Mouse (Mus musculus): ENCODE data around the gene Tpra1. TPM values are rescaled to one million over a fixed set of nuclear protein-coding genes. Genes with fewer than 3 reads are reported as not detected.

Gene Tpra1
- polyA plus RNA-seq, 1 experiment from 2014 or later, result 36.9 TPM

DNA sequence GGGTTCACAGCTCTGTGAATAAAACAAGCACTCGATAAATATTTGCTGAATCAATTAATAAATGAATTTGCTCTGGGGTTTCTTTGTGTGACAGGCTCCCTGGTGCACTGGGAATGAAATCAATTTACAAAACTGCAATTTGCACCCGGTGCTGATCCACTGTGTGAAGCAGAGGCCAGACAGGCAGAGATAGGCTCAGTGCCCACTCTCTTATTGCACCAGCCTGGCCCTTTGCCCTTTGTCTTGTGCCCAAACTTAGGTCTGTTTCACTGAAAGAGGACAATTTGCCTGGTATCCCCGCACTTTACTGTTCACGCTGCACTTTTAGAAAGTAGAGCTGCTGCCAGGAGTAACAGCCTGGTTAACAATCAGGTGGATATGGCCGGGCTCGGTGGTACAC is 44.4 kb downstream of the Tpra1 start:
- no peak overlapping the region for H3K9ac ChIP-seq (ENCODE audit: low read length)
- H3K4me2 ChIP-seq, result no peak overlapping the region
- DNase-seq (ENCODE audit: low spot score, missing footprints) (no peak), ATAC-seq (ENCODE audit: low FRiP score) (no peak)
- H3K36me3 ChIP-seq (ENCODE audit: control insufficient read depth, insufficient read depth, low read length), result no peaks in the 10 kb centered on the region
- no peaks in the 10 kb centered on the region for H3K9me3 ChIP-seq (ENCODE audit: control insufficient read depth, low read length)
- peaks cover 27% of the 10 kb centered on the region for H3K4me1 ChIP-seq (ENCODE audit: control insufficient read depth, insufficient read depth, low read length)
- no peak overlapping the region for H3K27ac ChIP-seq (ENCODE audit: low read depth, low read length)
- H3K27me3 ChIP-seq (ENCODE audit: control insufficient read depth, insufficient read depth, low read length), result no peaks in the 10 kb centered on the region
- 91% methylated on average over 6 of the region's 6 CpGs for WGBS
- no peak overlapping the region for H3K4me3 ChIP-seq (ENCODE audit: low read depth, low read length)

GRCm38 (mm10) chr6:88947771-88948170 is 45.7 kb downstream of the Tpra1 start:
- ATAC-seq (ENCODE audit: low FRiP score) (no peak), DNase-seq (ENCODE audit: low spot score, missing footprints) (no peak)
- Histone ChIP-seq H3K27ac (ENCODE audit: low read depth, low read length) (no peak overlapping the region), H3K9me3 (ENCODE audit: control insufficient read depth, low read length) (no peaks in the 10 kb centered on the region), H3K9ac (ENCODE audit: low read length) (no peak overlapping the region), H3K27me3 (ENCODE audit: control insufficient read depth, insufficient read depth, low read length) (no peaks in the 10 kb centered on the region), H3K4me1 (ENCODE audit: control insufficient read depth, insufficient read depth, low read length) (peaks cover 14% of the 10 kb centered on the region), H3K4me2 (no peak overlapping the region), H3K4me3 (ENCODE audit: low read depth, low read length) (no peak overlapping the region), H3K36me3 (ENCODE audit: control insufficient read depth, insufficient read depth, low read length) (no peaks in the 10 kb centered on the region)

DNA sequence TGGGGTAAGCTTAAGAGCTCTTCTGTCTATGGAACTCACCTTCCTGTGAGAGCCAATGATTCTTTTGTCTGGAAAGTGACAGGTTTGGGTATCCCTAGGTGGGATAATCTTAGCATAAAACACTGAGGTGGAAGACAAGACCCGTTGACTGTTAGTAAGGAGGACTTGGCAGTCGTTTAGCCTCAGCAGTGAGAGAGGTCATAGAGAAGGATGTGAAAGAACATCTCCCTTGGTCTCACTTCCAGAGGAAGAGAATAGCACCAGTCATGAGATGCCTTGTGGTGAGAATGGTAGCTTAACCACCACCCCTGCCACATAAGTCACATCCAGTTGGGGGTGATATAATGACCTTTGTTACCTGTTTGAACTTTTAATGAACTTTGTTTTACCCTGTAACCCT is 54.7 kb downstream of the Tpra1 start:
- H3K9me3 ChIP-seq (ENCODE audit: control insufficient read depth, low read length), result no peaks in the 10 kb centered on the region
- no peak overlapping the region for H3K9ac ChIP-seq (ENCODE audit: low read length)
- no peak overlapping the region for H3K27ac ChIP-seq (ENCODE audit: low read depth, low read length)
- H3K36me3 ChIP-seq (ENCODE audit: control insufficient read depth, insufficient read depth, low read length), result no peaks in the 10 kb centered on the region
- H3K4me2 ChIP-seq, result no peak overlapping the region
- ATAC-seq (ENCODE audit: low FRiP score) (no peak), DNase-seq (ENCODE audit: low spot score, missing footprints) (no peak)
- H3K4me1 ChIP-seq (ENCODE audit: control insufficient read depth, insufficient read depth, low read length), result peaks cover 6% of the 10 kb centered on the region
- no peak overlapping the region for H3K4me3 ChIP-seq (ENCODE audit: low read depth, low read length)
- WGBS, result 90% methylated on average over 2 of the region's 2 CpGs
- H3K27me3 ChIP-seq (ENCODE audit: control insufficient read depth, insufficient read depth, low read length), result no peaks in the 10 kb centered on the region

GRCm38 (mm10) chr6:88957313-88957712 is 55.3 kb downstream of the Tpra1 start:
- WGBS, result 89% methylated on average over 4 of the region's 4 CpGs
- H3K27me3 ChIP-seq (ENCODE audit: control insufficient read depth, insufficient read depth, low read length), result no peaks in the 10 kb centered on the region
- DNase-seq (ENCODE audit: low spot score, missing footprints) (no peak), ATAC-seq (ENCODE audit: low FRiP score) (no peak)
- no peaks in the 10 kb centered on the region for H3K9me3 ChIP-seq (ENCODE audit: control insufficient read depth, low read length)
- peaks cover 6% of the 10 kb centered on the region for H3K4me1 ChIP-seq (ENCODE audit: control insufficient read depth, insufficient read depth, low read length)
- H3K9ac ChIP-seq (ENCODE audit: low read length), result no peak overlapping the region
- H3K27ac ChIP-seq (ENCODE audit: low read depth, low read length), result no peak overlapping the region
- no peaks in the 10 kb centered on the region for H3K36me3 ChIP-seq (ENCODE audit: control insufficient read depth, insufficient read depth, low read length)
- no peak overlapping the region for H3K4me2 ChIP-seq
- no peak overlapping the region for H3K4me3 ChIP-seq (ENCODE audit: low read depth, low read length)

- Histone ChIP-seq H3K4me2 (no peak overlapping the region), H3K36me3 (ENCODE audit: control insufficient read depth, insufficient read depth, low read length) (no peaks in the 10 kb centered on the region), H3K9ac (ENCODE audit: low read length) (no peak overlapping the region), H3K27me3 (ENCODE audit: control insufficient read depth, insufficient read depth, low read length) (no peaks in the 10 kb centered on the region), H3K27ac (ENCODE audit: low read depth, low read length) (no peak overlapping the region), H3K9me3 (ENCODE audit: control insufficient read depth, low read length) (no peaks in the 10 kb centered on the region), H3K4me1 (ENCODE audit: control insufficient read depth, insufficient read depth, low read length) (peaks cover 6% of the 10 kb centered on the region), H3K4me3 (ENCODE audit: low read depth, low read length) (no peak overlapping the region)
- peak; percentile 79 for DNase-seq (ENCODE audit: low spot score, missing footprints)
- no peak for ATAC-seq (ENCODE audit: low FRiP score)
- 87% methylated on average over 5 of the region's 5 CpGs for WGBS
These were observed 55.8 kb downstream of the Tpra1 start for GRCm38 (mm10) chr6:88957801-88958211.

- no peaks in the 10 kb centered on the region for H3K36me3 ChIP-seq (ENCODE audit: control insufficient read depth, insufficient read depth, low read length)
- no peak overlapping the region for H3K4me2 ChIP-seq
- 87% methylated on average over 2 of the region's 2 CpGs for WGBS
- H3K9me3 ChIP-seq (ENCODE audit: control insufficient read depth, low read length), result no peaks in the 10 kb centered on the region
- no peaks in the 10 kb centered on the region for H3K27me3 ChIP-seq (ENCODE audit: control insufficient read depth, insufficient read depth, low read length)
- no peak overlapping the region for H3K27ac ChIP-seq (ENCODE audit: low read depth, low read length)
- ATAC-seq (ENCODE audit: low FRiP score) (no peak), DNase-seq (ENCODE audit: low spot score, missing footprints) (no peak)
- H3K4me3 ChIP-seq (ENCODE audit: low read depth, low read length), result no peak overlapping the region
- H3K9ac ChIP-seq (ENCODE audit: low read length), result no peak overlapping the region
- peaks cover 6% of the 10 kb centered on the region for H3K4me1 ChIP-seq (ENCODE audit: control insufficient read depth, insufficient read depth, low read length)
These were observed 56.3 kb downstream of the Tpra1 start for GRCm38 (mm10) chr6:88958305-88958704.

GRCm38 (mm10) chr6:88959834-88960233 is 57.8 kb downstream of the Tpra1 start:
- Histone ChIP-seq H3K4me1 (ENCODE audit: control insufficient read depth, insufficient read depth, low read length) (peaks cover 6% of the 10 kb centered on the region), H3K9me3 (ENCODE audit: control insufficient read depth, low read length) (no peaks in the 10 kb centered on the region), H3K9ac (ENCODE audit: low read length) (no peak overlapping the region), H3K36me3 (ENCODE audit: control insufficient read depth, insufficient read depth, low read length) (no peaks in the 10 kb centered on the region), H3K4me3 (ENCODE audit: low read depth, low read length) (no peak overlapping the region), H3K4me2 (no peak overlapping the region), H3K27me3 (ENCODE audit: control insufficient read depth, insufficient read depth, low read length) (no peaks in the 10 kb centered on the region), H3K27ac (ENCODE audit: low read depth, low read length) (no peak overlapping the region)
- DNase-seq (ENCODE audit: low spot score, missing footprints) (peak; percentile 91), ATAC-seq (ENCODE audit: low FRiP score) (peak; percentile 80)
- 23% methylated on average over 7 of the region's 7 CpGs for WGBS

DNA sequence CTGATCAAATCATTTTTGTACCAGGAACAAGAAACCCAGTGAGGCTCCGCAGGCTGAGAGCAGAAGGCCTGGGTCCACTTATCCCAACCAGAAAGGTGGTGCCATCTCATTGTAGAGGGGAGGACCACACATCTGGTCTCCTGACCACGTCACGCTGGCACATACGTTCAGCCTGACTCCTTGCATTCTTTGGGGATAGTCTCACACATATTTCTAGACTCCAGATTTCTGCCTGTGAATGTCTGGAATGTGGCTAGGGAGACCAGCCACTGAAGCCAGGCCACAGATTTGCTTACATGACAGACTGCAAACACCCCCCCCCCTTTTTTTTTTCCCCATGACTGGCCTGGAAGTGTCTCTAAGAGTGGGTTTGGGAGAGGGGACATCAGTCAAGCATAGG is 58.9 kb downstream of the Tpra1 start:
- no peaks in the 10 kb centered on the region for H3K9me3 ChIP-seq (ENCODE audit: control insufficient read depth, low read length)
- H3K27me3 ChIP-seq (ENCODE audit: control insufficient read depth, insufficient read depth, low read length), result no peaks in the 10 kb centered on the region
- ATAC-seq (ENCODE audit: low FRiP score) (no peak), DNase-seq (ENCODE audit: low spot score, missing footprints) (no peak)
- no peak overlapping the region for H3K4me3 ChIP-seq (ENCODE audit: low read depth, low read length)
- no peak overlapping the region for H3K9ac ChIP-seq (ENCODE audit: low read length)
- H3K4me1 ChIP-seq (ENCODE audit: control insufficient read depth, insufficient read depth, low read length), result peaks cover 13% of the 10 kb centered on the region
- H3K36me3 ChIP-seq (ENCODE audit: control insufficient read depth, insufficient read depth, low read length), result no peaks in the 10 kb centered on the region
- H3K27ac ChIP-seq (ENCODE audit: low read depth, low read length), result no peak overlapping the region
- WGBS, result 72% methylated on average over 4 of the region's 4 CpGs
- no peak overlapping the region for H3K4me2 ChIP-seq

Data from midbrain, embryonic 11.5 days (tissue).